Mouse (Mus musculus) forebrain, embryonic 10.5 days (tissue): ENCODE results near the gene 5730596B20Rik. TPM values are rescaled to one million over a fixed set of nuclear protein-coding genes. Genes with fewer than 3 reads are reported as not detected.

Source experiments
- DNase-seq: peaks from one replicate; pipeline ENCODE4 v3.0.0-alpha.2; 2017; ENCODE audit warnings: low spot score; ENCODE audit errors: extremely low spot score
- H3K27ac ChIP-seq: fragments of 300-500 bp; sonication (generic); 2 replicates; pipeline ENCODE4 v1.5.1; 2016; ENCODE audit warnings: mild to moderate bottlenecking
- H3K27me3 ChIP-seq: fragments of 300-500 bp; sonication (generic); 2 replicates; pipeline ENCODE4 v1.6.1; 2016; ENCODE audit warnings: mild to moderate bottlenecking; ENCODE audit not compliant: poor library complexity, severe bottlenecking
- H3K36me3 ChIP-seq: fragments of 300-500 bp; sonication (generic); replicated peaks from 2 replicates; pipeline ENCODE4 v1.6.1; 2016; ENCODE audit warnings: mild to moderate bottlenecking, moderate library complexity
- H3K4me1 ChIP-seq: fragments of 300-500 bp; sonication (generic); 2 replicates; pipeline ENCODE4 v1.6.1; 2016
- H3K4me3 ChIP-seq: fragments of 300-500 bp; sonication (generic); 2 replicates; pipeline ENCODE4 v1.5.1; 2016; ENCODE audit warnings: mild to moderate bottlenecking, moderate library complexity
- H3K9me3 ChIP-seq: fragments of 300-500 bp; sonication (generic); 2 replicates; pipeline ENCODE4 v1.6.1; 2016; ENCODE audit warnings: mild to moderate bottlenecking, moderate library complexity
- WGBS: fragments of 180-500 bp; shearing (Covaris S2); methylation state at CpG from one replicate; pipeline ENCODE4 v1.1.7; 2016; 5-methylcytosine and 5-hydroxymethylcytosine counted together
- polyA plus RNA-seq: library from polyadenylated mRNA; unstranded; fragments of >200 nt; fragmentation: Nextera tagmentation; extraction: Ambion mirVana; gene quantifications from 2 replicates; pipeline ENCODE4 v1.2.1, GENCODE M21; 2016

5730596B20Rik gene
- polyA plus RNA-seq, 1 experiment from 2014 or later, result not detected

DNA sequence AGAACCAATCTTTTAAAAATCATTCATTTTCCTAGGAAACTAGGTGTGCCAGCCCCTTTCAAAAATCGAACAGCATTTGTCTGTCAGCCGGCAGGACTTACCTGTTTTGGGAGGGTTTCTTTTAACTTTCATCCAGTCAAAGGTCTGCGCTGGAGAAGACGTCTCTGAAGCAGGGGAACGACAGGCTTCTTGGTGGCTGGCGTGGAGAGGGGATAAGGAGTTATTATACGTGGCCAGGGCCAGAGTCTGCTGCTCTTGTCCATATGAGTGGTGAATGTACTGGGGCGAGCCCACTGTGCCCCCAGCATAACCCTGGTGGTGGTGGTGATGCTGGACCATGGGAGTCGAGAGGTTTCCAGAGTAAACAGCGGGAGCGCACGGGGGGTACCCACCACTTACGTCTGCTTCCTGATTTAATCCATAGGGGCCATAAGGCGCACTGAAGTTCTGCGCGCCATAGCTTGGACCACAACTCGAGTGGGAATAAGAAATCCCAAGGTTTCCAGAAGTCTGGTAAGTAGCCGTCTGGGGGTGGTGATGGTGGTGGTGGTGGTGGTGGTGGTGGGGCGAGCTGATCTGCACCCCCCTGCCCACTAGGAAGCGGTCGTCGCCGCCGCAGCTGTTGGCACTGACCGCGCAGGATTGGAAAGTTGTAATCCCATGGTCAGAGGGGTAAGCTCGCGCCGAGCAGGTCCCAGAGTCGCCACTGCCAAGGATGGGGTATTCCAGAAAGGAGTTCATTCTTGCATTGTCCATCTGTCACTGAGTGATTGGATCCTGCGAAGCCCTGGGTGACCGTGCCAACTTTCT, 19.6 kb upstream of the 5730596B20Rik start:
- H3K4me3 ChIP-seq, result peak overlapping the region; percentile 69
- no peaks in the 10 kb centered on the region for H3K36me3 ChIP-seq
- peaks cover 24% of the 10 kb centered on the region for H3K4me1 ChIP-seq
- peaks cover 100% of the 10 kb centered on the region for H3K27me3 ChIP-seq
- no peak for DNase-seq
- H3K27ac ChIP-seq, result no peak overlapping the region
- H3K9me3 ChIP-seq, result no peaks in the 10 kb centered on the region
- 1% methylated on average over 32 of the region's 32 CpGs for WGBS

DNA sequence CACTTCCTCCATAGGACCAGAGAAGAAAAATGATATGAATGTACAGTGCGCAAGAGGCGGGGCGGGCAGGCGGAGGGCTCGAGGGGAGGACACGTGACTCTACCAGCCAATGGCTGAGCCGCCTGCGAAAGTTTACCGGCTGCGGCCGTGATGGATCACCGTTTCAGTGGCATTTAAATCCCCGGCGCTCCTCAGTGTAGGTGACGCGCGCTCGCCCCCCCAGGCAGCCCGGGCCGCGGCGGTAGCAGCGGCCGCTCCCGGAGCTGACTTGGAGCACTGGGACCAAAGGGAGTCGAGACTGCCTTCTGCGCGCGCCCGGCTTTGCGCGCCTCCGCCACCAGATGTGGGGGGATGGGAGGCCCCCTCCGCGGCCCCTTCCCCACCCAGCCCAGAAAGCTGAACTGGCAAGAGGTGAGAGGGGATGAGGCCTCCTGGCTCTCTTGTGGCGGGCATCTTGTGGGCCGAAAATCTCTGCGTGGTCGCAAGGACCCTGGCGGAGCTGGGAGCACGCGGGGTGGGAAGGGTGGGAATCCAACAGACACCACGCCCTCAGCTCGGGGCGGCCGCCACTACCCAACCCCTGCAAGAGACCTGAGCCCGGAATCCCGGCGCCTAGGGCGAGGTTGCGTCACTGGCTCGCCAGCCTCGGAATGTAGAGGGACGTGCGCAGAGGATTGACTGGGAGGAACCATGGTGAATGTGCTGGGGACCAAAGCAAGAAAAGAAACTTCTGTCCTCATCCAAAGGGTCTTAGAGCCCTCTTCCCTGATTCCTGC, 18.8 kb upstream of the 5730596B20Rik start, which contains the start of gene Hoxa1:
Gene Hoxa1 (minus strand): TSS at position 42 of the 776 bp plus-strand sequence.
- Histone ChIP-seq H3K27me3 (peaks cover 100% of the 10 kb centered on the region), H3K36me3 (no peaks in the 10 kb centered on the region), H3K4me3 (peak within 1 kb of the TSS; percentile 69), H3K9me3 (no peaks in the 10 kb centered on the region), H3K27ac (no peak within 1 kb of the TSS), H3K4me1 (peaks cover 28% of the 10 kb centered on the region)
- under 1% methylated on average over 55 of the region's 55 CpGs for WGBS
- peak; percentile 74 for DNase-seq

DNA sequence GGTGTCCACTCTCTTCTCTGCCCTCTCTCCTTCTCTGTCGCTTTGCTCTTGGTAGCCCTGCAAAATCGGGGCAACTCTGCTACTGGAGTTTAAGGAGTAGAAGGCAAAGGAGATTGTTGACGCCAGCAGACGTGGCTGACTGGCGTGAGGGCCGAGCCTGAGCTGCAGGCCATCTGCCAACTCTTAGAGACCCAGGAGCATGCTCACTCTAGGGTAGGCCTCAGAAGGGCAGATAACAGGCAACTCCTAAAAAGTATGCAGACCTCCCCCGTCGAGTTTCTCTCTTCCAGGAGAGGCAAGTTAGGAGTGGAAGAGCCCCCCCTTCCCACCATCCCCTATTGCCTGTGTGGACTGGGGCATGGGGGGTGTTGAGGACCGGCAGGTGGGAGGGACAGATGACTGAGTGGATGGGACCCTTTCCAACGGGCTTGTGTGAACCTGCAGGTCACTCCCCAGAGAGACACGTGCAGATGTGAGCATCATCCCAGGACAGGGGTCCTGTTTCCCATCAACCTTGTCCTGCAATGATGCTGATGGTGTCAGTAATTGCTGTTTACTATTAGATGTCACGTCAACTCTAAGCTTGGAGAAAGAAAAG, 18.0 kb upstream of the 5730596B20Rik start:
- Histone ChIP-seq H3K4me3 (peak overlapping the region; percentile 69), H3K36me3 (no peaks in the 10 kb centered on the region), H3K27me3 (peaks cover 100% of the 10 kb centered on the region), H3K4me1 (peaks cover 32% of the 10 kb centered on the region), H3K27ac (no peak overlapping the region), H3K9me3 (no peaks in the 10 kb centered on the region)
- WGBS, result 1% methylated on average over 12 of the region's 12 CpGs
- DNase-seq, result peak; percentile 50

DNA sequence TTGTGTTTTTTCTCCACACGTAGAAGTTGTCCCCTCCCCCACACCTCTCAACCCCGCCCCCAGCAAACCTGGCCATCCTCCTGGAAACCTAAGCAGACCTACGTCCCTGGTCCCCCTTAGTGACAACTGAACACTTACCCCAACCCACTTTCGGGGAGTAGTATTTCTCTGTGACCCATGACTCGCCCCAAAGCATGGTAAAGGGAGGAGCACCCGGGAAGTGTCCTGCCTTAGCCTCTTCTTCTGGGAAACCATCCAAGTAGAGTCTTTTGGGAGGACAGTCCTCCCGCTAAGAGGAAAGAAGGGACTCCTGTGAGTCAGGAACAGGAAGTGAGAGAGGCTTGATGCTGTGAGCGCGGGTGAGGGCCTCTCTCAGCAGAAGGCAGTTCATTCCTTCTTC, 17.3 kb upstream of the 5730596B20Rik start:
- H3K4me3 ChIP-seq, result no peak overlapping the region
- H3K27ac ChIP-seq, result no peak overlapping the region
- no peaks in the 10 kb centered on the region for H3K36me3 ChIP-seq
- H3K4me1 ChIP-seq, result peaks cover 33% of the 10 kb centered on the region
- peak; percentile 27 for DNase-seq
- H3K27me3 ChIP-seq, result peaks cover 100% of the 10 kb centered on the region
- no peaks in the 10 kb centered on the region for H3K9me3 ChIP-seq
- 3% methylated on average over 9 of the region's 9 CpGs for WGBS

DNA sequence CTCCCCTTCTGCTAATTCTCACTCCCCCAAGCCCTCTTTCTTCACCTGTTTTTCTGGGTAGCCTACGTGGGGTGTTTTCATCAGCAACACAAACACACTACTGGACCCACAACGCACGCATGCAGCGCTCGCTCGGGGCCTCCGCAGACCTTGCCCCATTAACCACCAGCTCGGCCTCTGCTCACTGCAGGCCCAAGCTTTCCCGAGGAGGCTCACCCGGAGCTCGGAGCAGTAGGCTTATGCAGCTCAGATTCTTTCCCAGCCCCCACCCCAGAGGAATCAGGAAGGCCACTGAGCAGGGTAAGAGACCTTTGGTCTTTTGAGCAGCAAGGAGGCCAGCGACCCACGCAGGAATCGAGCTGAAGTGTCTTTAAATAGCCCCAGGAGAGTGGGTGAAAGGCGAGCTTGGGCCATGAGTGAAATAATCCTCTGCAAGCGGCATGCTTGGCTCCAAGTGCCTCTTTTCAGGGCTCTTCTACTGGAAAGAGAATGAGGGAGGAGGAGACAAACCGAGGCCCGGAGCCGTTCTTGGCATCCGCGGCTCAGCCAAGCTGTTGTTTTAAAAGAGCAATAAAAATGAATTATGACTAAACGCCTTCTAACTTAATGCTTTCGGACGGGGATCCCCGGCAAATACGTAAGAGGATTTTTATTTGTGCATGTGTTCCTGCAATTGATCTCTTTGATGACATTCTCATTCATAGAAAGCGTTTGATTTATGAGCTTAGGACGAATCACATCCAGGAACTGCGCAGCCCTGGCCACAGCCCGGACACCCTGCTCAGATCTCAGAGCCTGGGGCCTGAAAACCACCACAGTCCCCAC, 16.6 kb upstream of the 5730596B20Rik start:
- H3K36me3 ChIP-seq, result no peaks in the 10 kb centered on the region
- H3K4me1 ChIP-seq, result peaks cover 33% of the 10 kb centered on the region
- H3K27ac ChIP-seq, result no peak overlapping the region
- DNase-seq, result peak; percentile 54
- 1% methylated on average over 30 of the region's 30 CpGs for WGBS
- no peak overlapping the region for H3K4me3 ChIP-seq
- H3K27me3 ChIP-seq, result peaks cover 100% of the 10 kb centered on the region
- no peaks in the 10 kb centered on the region for H3K9me3 ChIP-seq

DNA sequence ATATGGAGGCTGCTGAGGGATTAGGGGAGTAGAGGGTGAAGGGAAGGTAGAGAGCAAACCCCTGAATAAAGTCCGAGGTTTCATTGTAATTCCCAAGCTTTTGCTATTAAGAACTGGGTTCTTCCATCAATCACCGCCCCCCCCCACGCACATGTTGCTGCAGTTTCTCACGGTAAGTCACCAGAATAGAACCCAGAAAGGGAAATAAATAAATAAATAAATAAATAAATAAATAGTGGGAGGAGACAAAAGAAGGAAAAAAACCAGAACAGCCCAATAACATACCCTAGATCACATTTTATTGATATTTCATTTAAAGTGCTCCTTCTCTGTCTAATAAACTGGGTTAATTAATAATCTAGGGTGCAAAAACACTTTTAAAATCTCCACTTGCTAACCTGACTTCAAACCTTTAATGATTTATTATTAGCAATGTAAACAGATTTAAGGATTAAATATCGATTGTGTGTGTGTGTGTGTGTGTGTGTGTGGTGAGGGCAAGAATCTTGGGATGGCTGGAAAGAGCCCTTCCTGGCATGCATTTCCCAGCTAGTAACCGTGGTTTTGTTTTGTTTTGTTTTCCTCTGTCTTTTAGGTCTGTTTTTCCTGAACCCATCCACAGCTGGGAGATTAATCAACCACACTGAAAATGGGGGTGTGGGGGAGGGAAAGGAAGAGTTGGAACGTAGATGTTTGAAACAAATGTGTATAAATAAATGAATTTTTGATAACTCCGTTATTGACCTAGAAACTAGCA, 15.8 kb upstream of the 5730596B20Rik start:
- peak; percentile 14 for DNase-seq
- H3K4me3 ChIP-seq, result no peak overlapping the region
- 1% methylated on average over 8 of the region's 8 CpGs for WGBS

DNA sequence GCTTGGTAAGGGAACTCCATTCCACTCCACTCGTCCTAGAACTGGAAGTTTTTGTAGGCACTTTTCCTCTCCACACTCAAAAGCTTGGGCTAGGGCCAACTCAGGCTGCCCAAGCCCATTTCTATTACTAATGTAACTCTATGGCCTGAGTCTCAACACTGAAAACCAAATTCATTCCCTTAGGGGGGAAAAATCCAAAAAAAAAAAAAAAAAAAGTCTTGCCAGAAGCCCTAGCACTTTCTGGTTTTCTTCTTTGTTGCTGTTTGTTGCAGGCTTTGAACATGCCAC, 15.3 kb upstream of the 5730596B20Rik start:
- WGBS, result 2% methylated on average over 1 of the region's 1 CpGs
- Histone ChIP-seq H3K27ac (no peak overlapping the region), H3K27me3 (peaks cover 100% of the 10 kb centered on the region), H3K9me3 (no peaks in the 10 kb centered on the region), H3K4me3 (no peak overlapping the region), H3K36me3 (no peaks in the 10 kb centered on the region), H3K4me1 (peaks cover 33% of the 10 kb centered on the region)
- no peak for DNase-seq

More for the DNA sequence above, 15.8 kb upstream of the 5730596B20Rik start:
- Histone ChIP-seq H3K4me1 (peaks cover 33% of the 10 kb centered on the region), H3K9me3 (no peaks in the 10 kb centered on the region), H3K36me3 (no peaks in the 10 kb centered on the region), H3K27ac (no peak overlapping the region), H3K27me3 (peaks cover 100% of the 10 kb centered on the region)

DNA sequence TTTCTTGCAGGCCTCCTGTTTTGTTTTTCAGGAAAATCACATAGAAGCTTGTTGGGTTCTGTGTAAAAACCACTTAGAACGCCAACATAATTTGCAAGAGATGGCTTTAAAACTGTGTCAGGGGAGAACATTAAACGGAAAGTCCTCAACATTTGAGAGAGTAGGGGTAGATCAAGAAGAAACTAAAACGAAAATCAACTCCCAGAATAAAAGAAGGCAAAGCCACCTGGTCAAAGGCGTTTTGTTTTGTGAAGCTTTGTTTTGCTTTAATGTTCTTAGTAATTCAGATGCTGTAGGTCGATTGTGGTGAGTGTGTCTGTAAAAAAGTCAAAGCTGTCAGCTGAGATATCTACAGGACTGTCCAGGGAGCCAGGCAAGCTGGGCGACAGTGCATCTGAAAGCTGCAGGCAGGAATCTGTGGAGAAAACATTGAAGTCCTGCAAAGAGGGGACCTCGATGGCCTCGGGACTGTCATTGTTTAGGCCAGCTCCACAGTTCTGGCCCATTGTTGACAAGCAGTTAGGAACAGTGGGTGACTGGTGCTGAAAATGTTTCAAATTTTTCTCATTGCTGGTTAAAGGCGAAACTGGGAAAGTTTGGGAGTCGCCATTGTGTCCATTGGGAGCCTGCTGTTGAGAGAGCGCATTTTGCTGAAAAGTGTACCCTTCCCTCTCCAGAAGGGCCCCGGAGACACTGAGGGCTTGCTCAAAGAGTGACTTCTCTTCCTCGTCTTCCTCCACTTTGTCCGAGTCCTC, 14.5 kb upstream of the 5730596B20Rik start:
- Histone ChIP-seq H3K9me3 (no peaks in the 10 kb centered on the region), H3K36me3 (no peaks in the 10 kb centered on the region), H3K27me3 (peaks cover 100% of the 10 kb centered on the region), H3K4me1 (peaks cover 32% of the 10 kb centered on the region), H3K27ac (no peak overlapping the region), H3K4me3 (no peak overlapping the region)
- DNase-seq, result peak; percentile 47
- under 1% methylated on average over 14 of the region's 14 CpGs for WGBS

DNA sequence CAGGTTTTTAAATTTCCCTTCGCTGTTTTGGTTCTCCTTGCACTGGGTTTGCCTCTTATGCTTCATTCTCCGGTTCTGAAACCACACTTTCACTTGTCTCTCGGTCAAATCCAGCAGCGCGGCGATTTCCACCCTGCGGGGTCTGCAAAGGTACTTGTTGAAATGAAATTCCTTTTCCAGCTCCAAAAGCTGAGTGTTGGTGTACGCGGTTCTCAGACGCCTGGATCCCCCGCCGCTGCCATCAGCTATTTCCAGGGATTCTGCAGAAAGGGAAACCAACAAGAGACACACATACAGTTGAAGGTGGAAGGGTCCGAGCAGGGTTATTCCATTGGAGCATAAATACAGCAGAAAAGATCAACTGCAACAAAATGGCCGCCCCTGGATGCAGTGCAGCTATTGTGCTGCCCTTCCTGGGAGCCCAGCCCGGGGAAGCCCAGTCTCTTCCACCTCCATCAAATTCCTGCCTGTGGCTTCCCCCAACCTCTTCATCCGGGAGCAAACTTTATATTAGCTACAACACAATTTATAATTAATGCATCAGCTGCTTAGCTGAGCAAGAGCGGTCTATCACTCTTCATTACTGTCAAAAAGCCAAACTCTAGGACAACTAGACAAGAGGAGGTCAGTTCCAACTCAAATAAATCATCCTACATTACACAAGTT, 13.8 kb upstream of the 5730596B20Rik start:
- H3K27ac ChIP-seq, result no peak overlapping the region
- 1% methylated on average over 17 of the region's 17 CpGs for WGBS
- DNase-seq, result peak; percentile 62

DNA sequence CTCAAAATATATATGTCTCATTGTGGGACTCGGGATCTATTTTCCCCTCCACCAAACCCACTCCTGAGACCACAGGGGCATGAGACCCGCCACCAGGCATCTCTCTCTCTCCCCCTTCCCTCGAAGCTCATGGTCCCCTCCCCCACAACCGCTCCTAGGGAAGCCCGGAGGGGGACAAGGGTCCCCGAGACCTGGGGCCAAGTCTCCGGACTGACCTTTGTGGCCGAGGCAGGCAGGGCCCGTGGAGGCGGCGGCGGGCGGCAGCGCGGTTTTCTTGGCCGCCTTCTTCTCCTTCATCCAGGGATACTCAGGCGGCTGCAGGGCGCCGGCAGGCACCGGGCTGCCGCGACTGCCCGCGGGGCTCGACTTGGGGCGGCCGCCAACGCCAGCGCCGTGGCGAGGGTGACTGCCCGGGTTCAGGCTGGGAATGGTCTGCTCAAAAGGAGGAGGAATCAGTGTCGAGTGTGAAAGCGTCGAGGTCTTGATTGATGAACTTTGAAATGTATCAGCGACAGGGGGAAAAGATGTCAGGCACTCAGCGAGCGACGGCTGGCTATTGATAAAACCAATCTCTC, 13.2 kb upstream of the 5730596B20Rik start:
- Histone ChIP-seq H3K27me3 (peaks cover 100% of the 10 kb centered on the region), H3K4me1 (peaks cover 19% of the 10 kb centered on the region), H3K36me3 (no peaks in the 10 kb centered on the region), H3K4me3 (no peak overlapping the region; the same call in 1 of the 2 replicates), H3K27ac (no peak overlapping the region), H3K9me3 (no peaks in the 10 kb centered on the region)
- under 1% methylated on average over 39 of the region's 39 CpGs for WGBS
- peak; percentile 63 for DNase-seq

More for the DNA sequence above, 13.8 kb upstream of the 5730596B20Rik start:
- Histone ChIP-seq H3K4me1 (peaks cover 25% of the 10 kb centered on the region), H3K9me3 (no peaks in the 10 kb centered on the region), H3K4me3 (no peak overlapping the region), H3K27me3 (peaks cover 100% of the 10 kb centered on the region), H3K36me3 (no peaks in the 10 kb centered on the region)
